In genomic region chr2:174816163-174816562, GRCm38 (mm10) we compare ENCODE assay signal across 26 mouse cellular contexts. TPM values are rescaled to one million over a fixed set of nuclear protein-coding genes. Genes with fewer than 3 reads are reported as not detected.
DNase-seq lines count a peak whose midpoint lies in the region; ATAC-seq and TF ChIP-seq lines count a peak whose summit lies in the region.
"Had no signal": no experiment of that assay in that cellular context is flagged by ENCODE, and none has a peak within 500 bp of the region (broad histone marks: within the 10 kb centered on the region; RNA-seq: fewer than 3 reads in every experiment).

No protein-coding gene starts in this region.

- H3K4me1 ChIP-seq in embryonic facial prominence, embryonic 14.5 days (ENCODE audit: control insufficient read depth, insufficient read depth, low read length) = no peaks in the 10 kb centered on the region
- H3K4me1 ChIP-seq in embryonic facial prominence, embryonic 10.5 days = no peaks in the 10 kb centered on the region
- H3K4me1 ChIP-seq in heart, embryonic 16.5 days (ENCODE audit: control insufficient read depth, insufficient read depth, low read length) = no peaks in the 10 kb centered on the region
- 0 out of 2 replicates have a peak, but pooled peaks cover 2% of the 10 kb centered on the region for H3K4me1 ChIP-seq in kidney, embryonic 14.5 days (ENCODE audit: control insufficient read depth, insufficient read depth, low read length)
- H3K4me1 ChIP-seq in lung, embryonic 14.5 days (ENCODE audit: insufficient read depth) = no peaks in the 10 kb centered on the region
- H3K4me1 ChIP-seq: embryonic facial prominence, embryonic 15.5 days had no signal

- no peak overlapping the region for H3K9ac ChIP-seq in embryonic facial prominence, embryonic 14.5 days (ENCODE audit: low read depth, low read length)
- H3K9ac ChIP-seq in heart, embryonic 16.5 days (ENCODE audit: low read length) = no peak overlapping the region
- no peak overlapping the region for H3K9ac ChIP-seq in kidney, embryonic 14.5 days (ENCODE audit: low read depth, low read length)
- no peak overlapping the region for H3K9ac ChIP-seq in lung, embryonic 14.5 days
- H3K9ac ChIP-seq: embryonic facial prominence, embryonic 15.5 days; forebrain, postnatal 0 days; hindbrain, embryonic 14.5 days had no signal

- no peak for TF ChIP-seq CTCF in lung, embryonic 14.5 days (IDR thresholded peaks at IDR 0.05; ENCODE audit: low read depth)

- no peak for ATAC-seq in embryonic facial prominence, embryonic 14.5 days (ENCODE audit: low read depth)
- peak; percentile 58 for ATAC-seq in heart, embryonic 16.5 days (replicated peaks; ENCODE audit: extremely low read depth, insufficient read depth, low FRiP score)
- peak; percentile 20; the same call in 1 of the 2 replicates for ATAC-seq in kidney, embryonic 14.5 days (ENCODE audit: low FRiP score, low TSS enrichment)
- ATAC-seq in lung, embryonic 14.5 days (ENCODE audit: insufficient read depth) = peak; percentile 50; the same call in 1 of the 2 replicates
- ATAC-seq: activated CD4-positive, CD25-positive, alpha-beta regulatory T cell, adult 4 months; forebrain, embryonic 14.5 days; forebrain, postnatal 0 days; hindbrain, postnatal 0 days; inflammation-experienced regulatory T-cells, adult 6 months had no signal

- no peak overlapping the region for H3K27ac ChIP-seq in embryonic facial prominence, embryonic 14.5 days (replicated peaks; ENCODE audit: low read depth, low read length)
- no peak overlapping the region for H3K27ac ChIP-seq in embryonic facial prominence, embryonic 10.5 days (replicated peaks)
- no peak overlapping the region for H3K27ac ChIP-seq in heart, embryonic 16.5 days (ENCODE audit: low read length)
- H3K27ac ChIP-seq in kidney, embryonic 14.5 days (ENCODE audit: low read depth, low read length) = no peak overlapping the region
- H3K27ac ChIP-seq in lung, embryonic 14.5 days (ENCODE audit: low read depth) = no peak overlapping the region; the same call in 1 of the 2 replicates
- H3K27ac ChIP-seq: embryonic facial prominence, embryonic 15.5 days; gastrocnemius, adult 2 months; hindbrain, embryonic 14.5 days; hindbrain, postnatal 0 days had no signal

- H3K36me3 ChIP-seq in embryonic facial prominence, embryonic 14.5 days (ENCODE audit: control insufficient read depth, insufficient read depth, low read length) = no peaks in the 10 kb centered on the region
- no peaks in the 10 kb centered on the region for H3K36me3 ChIP-seq in embryonic facial prominence, embryonic 10.5 days (replicated peaks)
- H3K36me3 ChIP-seq in heart, embryonic 16.5 days (ENCODE audit: control insufficient read depth, insufficient read depth) = no peaks in the 10 kb centered on the region
- H3K36me3 ChIP-seq in kidney, embryonic 14.5 days (ENCODE audit: control insufficient read depth, insufficient read depth, low read length) = no peaks in the 10 kb centered on the region
- no peaks in the 10 kb centered on the region for H3K36me3 ChIP-seq in lung, embryonic 14.5 days (ENCODE audit: insufficient read depth)
- H3K36me3 ChIP-seq: embryonic facial prominence, embryonic 15.5 days had no signal

- H3K9me3 ChIP-seq in embryonic facial prominence, embryonic 14.5 days (ENCODE audit: control insufficient read depth, low read length) = no peaks in the 10 kb centered on the region
- H3K9me3 ChIP-seq in embryonic facial prominence, embryonic 10.5 days = no peaks in the 10 kb centered on the region
- no peaks in the 10 kb centered on the region for H3K9me3 ChIP-seq in heart, embryonic 16.5 days (replicated peaks; ENCODE audit: control insufficient read depth, low read length)
- H3K9me3 ChIP-seq in kidney, embryonic 14.5 days (ENCODE audit: control insufficient read depth, low read length) = no peaks in the 10 kb centered on the region
- H3K9me3 ChIP-seq in lung, embryonic 14.5 days (ENCODE audit: low read depth, low read length) = no peaks in the 10 kb centered on the region
- H3K9me3 ChIP-seq: embryonic facial prominence, embryonic 15.5 days had no signal

- H3K4me3 ChIP-seq in embryonic facial prominence, embryonic 14.5 days (ENCODE audit: low read depth, low read length) = no peak overlapping the region
- no peak overlapping the region for H3K4me3 ChIP-seq in embryonic facial prominence, embryonic 10.5 days
- H3K4me3 ChIP-seq in heart, embryonic 16.5 days (ENCODE audit: low read length) = no peak overlapping the region
- no peak overlapping the region for H3K4me3 ChIP-seq in kidney, embryonic 14.5 days (ENCODE audit: low read length)
- H3K4me3 ChIP-seq in lung, embryonic 14.5 days (ENCODE audit: low read depth, low read length) = no peak overlapping the region
- H3K4me3 ChIP-seq: embryonic facial prominence, embryonic 15.5 days; gastrocnemius, adult 2 months had no signal

- no peak overlapping the region for H3K4me2 ChIP-seq in embryonic facial prominence, embryonic 14.5 days (ENCODE audit: low read depth, low read length)
- H3K4me2 ChIP-seq in heart, embryonic 16.5 days (ENCODE audit: low read depth, low read length) = no peak overlapping the region
- H3K4me2 ChIP-seq in kidney, embryonic 14.5 days (replicated peaks; ENCODE audit: low read depth, low read length) = no peak overlapping the region
- no peak overlapping the region for H3K4me2 ChIP-seq in lung, embryonic 14.5 days
- H3K4me2 ChIP-seq: embryonic facial prominence, embryonic 15.5 days; heart, embryonic 11.5 days; hindbrain, embryonic 14.5 days had no signal

- WGBS in embryonic facial prominence, embryonic 14.5 days = 85% methylated on average over 2 of the region's 2 CpGs
- 86% methylated on average over 2 of the region's 2 CpGs for WGBS in embryonic facial prominence, embryonic 10.5 days
- WGBS in heart, embryonic 16.5 days = 68% methylated on average over 2 of the region's 2 CpGs
- 80% methylated on average over 2 of the region's 2 CpGs for WGBS in kidney, embryonic 14.5 days
- WGBS in lung, embryonic 14.5 days = 79% methylated on average over 2 of the region's 2 CpGs

- peak; percentile 28 for DNase-seq in embryonic facial prominence, embryonic 14.5 days (ENCODE audit: low spot score)
- no peak for DNase-seq in embryonic facial prominence, embryonic 10.5 days (ENCODE audit: low spot score)
- no peak for DNase-seq in heart, adult 18-20 months
- DNase-seq in kidney, postnatal 36 days = no peak
- DNase-seq in lung, embryonic 14.5 days = peak; percentile 30
- no peak for DNase-seq in lung, postnatal 25 days (ENCODE audit: low spot score)
- DNase-seq: adrenal gland, adult 8-10 months; adrenal gland, postnatal 25 days; cerebellum, adult 11-12 months; cerebellum, adult 8-10 months; cerebellum, postnatal 10 days; cerebellum, postnatal 36 days; embryo, embryonic 11 days; forebrain, postnatal 0 days; gastrocnemius, adult 2 months; gastrocnemius, postnatal 14 days; heart, postnatal 36 days had no signal

- H3K27me3 ChIP-seq in embryonic facial prominence, embryonic 14.5 days (replicated peaks; ENCODE audit: control insufficient read depth, insufficient read depth, low read length) = no peaks in the 10 kb centered on the region
- no peaks in the 10 kb centered on the region for H3K27me3 ChIP-seq in embryonic facial prominence, embryonic 10.5 days (replicated peaks; ENCODE audit: low read depth, poor library complexity, severe bottlenecking)
- no peaks in the 10 kb centered on the region for H3K27me3 ChIP-seq in heart, embryonic 16.5 days (ENCODE audit: control insufficient read depth, insufficient read depth, low read length)
- no peaks in the 10 kb centered on the region for H3K27me3 ChIP-seq in kidney, embryonic 14.5 days (ENCODE audit: control insufficient read depth, insufficient read depth, low read length)
- no peaks in the 10 kb centered on the region for H3K27me3 ChIP-seq in lung, embryonic 14.5 days (ENCODE audit: insufficient read depth, low read length)
- H3K27me3 ChIP-seq: embryonic facial prominence, embryonic 15.5 days had no signal

RNA-seq across cellular contexts. Expression of gene Edn3, which starts 55.7 kb away (rescaled TPM):
- 13.9 and 16.5 TPM in 2 replicates for polyA plus RNA-seq in embryonic facial prominence, embryonic 14.5 days (2014; fragmentation: Nextera tagmentation; extraction: Ambion mirVana)
- 18.8 and 19.1 TPM in 2 replicates for polyA plus RNA-seq in embryonic facial prominence, embryonic 10.5 days (2016; fragmentation: Nextera tagmentation; extraction: Ambion mirVana)
- polyA plus RNA-seq in heart, embryonic 16.5 days (2015; fragmentation: Nextera tagmentation; extraction: Ambion mirVana) = 0.95 and 3.9 TPM in 2 replicates
- 1 to 10 TPM; 2.2 to 2.3 TPM for total RNA-seq in heart, adult 18-20 months (2021)
- 4.7 and 6.3 TPM in 2 replicates for polyA plus RNA-seq in kidney, embryonic 14.5 days (2014; fragmentation: Nextera tagmentation; extraction: Ambion mirVana)
- 24.2 and 26.0 TPM in 2 replicates for polyA plus RNA-seq in lung, embryonic 14.5 days (2014; fragmentation: Nextera tagmentation; extraction: Ambion mirVana)
- polyA plus RNA-seq: activated CD4-positive, CD25-positive, alpha-beta regulatory T cell, adult 4 months; inflammation-experienced regulatory T-cells, adult 6 months had no signal

Comparison
In these comparisons a context has a peak if more than half of its experiments do, and no peak if none do; other contexts are left out.
1. DNase-seq: peak in embryonic facial prominence, embryonic 14.5 days (single experiment) and lung, embryonic 14.5 days (single experiment); none in embryonic facial prominence, embryonic 10.5 days (single experiment), heart, adult 18-20 months (0 of 2), kidney, postnatal 36 days (0 of 2) and lung, postnatal 25 days (single experiment).